Mouse (Mus musculus) embryo, embryonic 11.5 days (tissue): ENCODE data around the gene Pxn.
"Not testable (repeated sequence)": the region's sequence is repeated elsewhere in the genome, so short reads cannot be mapped to it uniquely, and the experiment has no call there.

ENCODE experiments used
- DNase-seq: peaks from one replicate; pipeline ENCODE4 v3.0.0-alpha.2; 2012; ENCODE audit warnings: low read depth, low spot score

The Pxn gene

DNA sequence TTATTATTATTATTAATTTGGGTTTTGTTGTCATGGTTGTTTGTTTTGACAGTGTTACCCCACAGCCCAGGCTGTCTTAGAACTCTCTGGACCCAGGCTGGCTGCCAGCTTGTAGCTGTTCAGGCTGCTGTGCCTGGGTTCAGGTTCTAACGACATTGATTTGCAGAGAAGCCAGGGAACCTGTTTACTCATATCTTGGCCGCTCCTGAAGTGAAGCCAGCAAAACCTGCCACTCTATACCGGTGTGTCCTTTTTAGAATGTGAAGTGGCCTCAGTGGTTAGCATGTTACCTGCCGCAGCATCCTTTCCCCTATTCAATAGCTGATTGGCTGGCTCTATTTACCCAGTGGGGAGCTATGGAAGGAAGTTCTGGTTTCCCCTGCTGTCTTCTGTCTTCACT lies 19.8 kb upstream of the Pxn start:
- no peak for DNase-seq

GRCm38 (mm10) chr5:115487353-115487752 lies 19.1 kb upstream of the Pxn start:
- no peak for DNase-seq

DNA sequence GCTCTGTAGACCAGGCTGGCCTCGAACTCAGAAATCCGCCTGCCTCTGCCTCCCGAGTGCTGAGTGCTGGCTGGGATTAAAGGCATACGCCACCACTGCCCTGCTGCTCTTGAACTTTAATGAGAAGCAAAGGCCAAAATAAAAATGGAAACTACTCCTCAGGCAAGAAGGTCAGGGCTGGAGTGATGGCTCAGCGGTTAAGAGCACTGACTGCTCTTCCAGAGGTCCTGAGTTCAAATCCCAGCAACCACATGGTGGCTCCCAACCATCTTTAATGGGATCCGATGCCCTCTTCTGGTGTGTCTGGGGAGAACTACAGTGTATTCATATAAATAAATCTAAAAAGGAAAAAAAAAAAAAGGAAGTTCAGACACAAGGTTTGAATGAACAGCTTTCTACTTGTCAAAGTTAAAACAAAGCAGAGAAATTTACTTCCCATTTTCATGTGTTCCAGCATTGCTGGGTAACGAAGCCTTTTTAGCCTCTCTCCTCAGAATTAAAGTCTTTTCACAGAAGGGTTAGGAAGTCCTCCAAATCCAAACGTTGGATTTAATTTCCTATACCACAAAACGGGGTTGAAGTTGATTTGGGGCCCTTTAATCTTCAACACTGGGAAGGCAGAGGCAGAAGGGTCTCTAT lies 18.4 kb upstream of the Pxn start:
- DNase-seq = no peak

- DNase-seq = peak; percentile 69
These were observed 17.4 kb upstream of the Pxn start for GRCm38 (mm10) chr5:115488841-115489698.

GRCm38 (mm10) chr5:115489699-115490637 lies 16.5 kb upstream of the Pxn start:
- peak; percentile 85 for DNase-seq

- DNase-seq = no peak
These were observed 15.9 kb upstream of the Pxn start for GRCm38 (mm10) chr5:115490638-115491000.

DNA sequence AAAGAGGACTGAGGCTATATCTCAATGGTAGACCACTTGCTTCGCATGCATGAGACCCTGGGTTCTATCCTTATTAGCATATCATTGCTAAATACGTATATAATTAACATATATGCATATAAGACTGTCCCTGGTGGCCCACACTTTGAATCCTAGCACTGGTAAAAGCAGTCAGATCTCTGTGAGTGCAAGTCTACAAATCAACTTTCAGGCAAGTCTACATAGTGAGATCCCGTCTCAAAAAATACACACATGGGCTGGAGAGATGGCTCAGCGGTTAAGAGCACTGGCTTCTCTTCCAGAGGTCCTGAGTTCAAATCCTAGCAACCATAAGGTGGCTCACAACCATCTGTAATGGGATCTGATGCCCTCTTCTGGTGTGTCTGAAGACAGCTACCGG lies 15.4 kb upstream of the Pxn start:
- DNase-seq = no peak

DNA sequence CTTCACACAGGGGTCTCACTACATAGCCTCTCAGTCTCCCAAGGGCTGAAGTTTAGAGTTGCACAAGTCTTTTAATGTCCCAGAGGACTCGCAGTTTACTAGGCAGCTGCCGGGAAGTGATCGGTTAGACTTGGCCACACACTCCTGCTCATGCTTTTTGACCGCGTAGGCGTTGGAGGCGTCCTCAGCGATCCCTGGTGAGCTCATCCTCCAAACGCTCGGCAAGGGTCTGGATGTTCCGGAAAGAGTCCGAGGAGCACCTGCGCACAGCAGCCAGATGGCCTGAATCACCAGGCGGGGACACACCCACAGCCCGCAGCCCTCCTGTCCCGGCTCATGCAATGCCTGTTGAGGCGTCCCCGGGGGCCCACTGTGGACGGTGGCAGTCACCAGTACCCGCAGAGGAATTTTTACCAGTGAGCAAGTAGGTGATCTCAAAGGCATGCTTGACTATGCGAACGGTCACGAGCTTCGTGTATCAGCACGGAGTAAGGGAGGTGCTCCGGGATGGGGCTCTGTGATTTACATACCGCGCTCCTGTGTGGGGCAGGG lies 14.6 kb upstream of the Pxn start:
- DNase-seq = peak; percentile 31

GRCm38 (mm10) chr5:115492711-115493335 lies 13.7 kb upstream of the Pxn start:
- DNase-seq = no peak

- no peak for DNase-seq
These were observed 13.0 kb upstream of the Pxn start for GRCm38 (mm10) chr5:115493441-115493840.

- not testable (repeated sequence) for DNase-seq
These were observed 10.9 kb upstream of the Pxn start for GRCm38 (mm10) chr5:115495618-115496017.

DNA sequence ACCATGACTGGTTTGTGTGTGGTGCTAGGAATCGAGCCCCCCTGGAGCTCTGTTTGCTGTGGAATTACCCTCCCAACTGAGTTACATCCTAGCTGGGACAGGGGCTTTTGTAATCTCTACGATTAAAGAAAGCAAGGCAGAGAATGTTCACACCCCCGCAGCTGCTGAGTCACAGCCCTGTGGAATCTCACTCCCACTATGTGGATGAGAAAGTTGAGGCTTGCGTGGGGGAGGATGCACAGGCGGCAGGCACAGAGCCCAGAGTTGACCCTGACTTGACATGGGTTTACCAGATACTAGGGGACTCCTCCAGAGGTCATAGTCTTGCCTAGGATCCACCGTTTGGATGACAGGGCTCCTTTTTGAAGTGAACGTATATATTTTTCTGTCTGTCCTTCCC lies 9.4 kb upstream of the Pxn start:
- no peak for DNase-seq

DNA sequence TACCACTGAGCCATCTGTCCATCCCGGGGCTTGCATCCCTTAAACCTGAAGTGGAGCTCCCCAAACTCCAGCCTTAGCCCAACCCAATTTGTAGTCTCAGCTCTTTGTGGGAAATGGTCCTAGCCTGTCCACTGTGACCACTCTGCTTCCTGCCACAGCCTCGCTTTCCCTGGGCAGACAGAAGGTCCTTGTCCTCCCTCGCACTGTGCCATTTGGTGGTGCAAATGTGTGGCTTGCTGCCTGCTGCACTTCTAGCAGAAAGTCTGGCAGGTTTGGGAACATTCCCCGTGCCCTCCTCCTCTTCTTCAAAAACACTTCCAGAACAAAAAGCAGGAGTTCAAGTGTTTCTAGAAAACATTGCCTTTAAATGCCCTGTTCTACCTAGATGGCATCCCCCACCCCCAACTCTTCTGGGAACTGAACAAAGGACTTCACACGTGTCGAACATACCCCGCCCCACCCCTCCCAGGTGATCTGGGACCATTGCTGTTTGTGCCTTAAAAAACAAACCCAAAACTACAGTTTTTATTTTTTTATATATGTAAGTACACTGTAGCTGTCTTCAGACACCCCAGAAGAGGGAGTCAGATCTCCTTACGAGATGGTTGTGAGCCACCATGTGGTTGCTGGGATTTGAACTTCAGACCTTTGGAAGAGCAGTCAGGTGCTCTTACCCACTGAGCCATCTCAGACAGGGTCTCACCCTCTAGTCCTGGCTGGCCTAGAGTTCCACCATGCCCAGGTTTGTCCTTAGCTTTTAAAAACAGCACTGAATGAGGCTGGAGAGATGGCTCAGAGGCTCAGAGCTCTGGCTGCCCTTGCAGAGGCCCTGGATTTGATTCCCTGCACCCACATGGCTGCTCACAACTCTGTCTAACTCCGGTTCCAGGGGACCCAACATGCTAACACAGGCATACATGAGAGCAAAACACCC lies 7.9 kb upstream of the Pxn start:
- no peak for DNase-seq

DNA sequence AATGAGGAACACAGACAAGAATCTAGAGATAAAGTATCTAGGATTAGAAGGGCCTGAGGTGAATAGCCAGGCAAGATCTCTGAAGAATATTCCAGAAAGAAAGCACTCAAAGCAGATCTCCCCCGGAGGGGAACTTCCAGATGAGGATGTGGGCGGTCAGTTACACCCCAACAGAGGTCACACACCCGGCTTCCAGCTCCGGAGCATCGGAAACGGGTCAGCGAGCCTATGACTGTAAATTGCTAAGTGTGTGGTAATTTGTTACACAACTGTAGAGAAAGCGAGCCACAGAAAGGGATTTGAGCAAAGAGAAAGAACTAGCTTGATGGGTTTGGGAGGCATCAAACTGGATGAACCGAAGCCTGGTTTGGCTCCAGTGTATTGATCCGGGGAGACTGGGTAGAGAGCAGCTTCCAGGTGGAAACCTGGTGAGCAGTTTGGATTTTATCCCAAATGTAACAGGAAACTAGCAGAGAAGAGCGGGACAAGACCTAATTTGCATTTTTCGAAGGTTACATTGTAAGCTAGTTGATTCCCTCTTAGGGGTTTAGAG lies 6.0 kb upstream of the Pxn start:
- no peak for DNase-seq

GRCm38 (mm10) chr5:115503035-115503434 lies 3.4 kb upstream of the Pxn start:
- DNase-seq = no peak

DNA sequence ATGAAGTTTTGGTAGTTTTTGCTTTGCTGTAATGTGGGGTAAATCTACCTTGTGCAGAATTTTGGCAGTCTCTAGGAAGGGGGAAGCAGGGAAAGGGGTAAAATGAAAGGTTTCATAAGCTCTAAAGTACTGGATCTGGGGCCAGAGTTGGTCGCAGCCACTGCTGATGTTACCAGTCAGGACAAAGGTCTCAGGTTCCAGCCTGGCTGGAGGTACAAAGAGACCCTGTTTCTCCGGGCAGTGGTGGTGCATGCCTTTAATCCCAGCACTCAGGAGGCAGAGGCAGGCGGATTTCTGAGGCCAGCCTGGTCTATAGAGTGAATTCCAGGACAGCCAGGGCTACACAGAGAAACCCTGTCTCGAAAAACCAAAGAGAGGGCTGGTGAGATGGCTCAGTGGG lies 859 bp upstream of the Pxn start:
- not testable (repeated sequence) for DNase-seq

GRCm38 (mm10) chr5:115507267-115507980 lies 948 bp downstream of the Pxn start:
- DNase-seq = no peak

- no peak for DNase-seq
These were observed 1.7 kb downstream of the Pxn start for GRCm38 (mm10) chr5:115507981-115508858.

GRCm38 (mm10) chr5:115508859-115509147 lies 2.3 kb downstream of the Pxn start:
- DNase-seq = no peak
